Mouse (Mus musculus) intestine, embryonic 16.5 days (tissue): ENCODE measurements around the gene Csmd2. TPM values are rescaled to one million over a fixed set of nuclear protein-coding genes. Genes with fewer than 3 reads are reported as not detected.
A peak's percentile ranks its signal among the peaks of the same experiment; 100 is the strongest.

Experiments
- ATAC-seq: fragments of 200-750 bp; cut with Nextera tagmentation; 2 replicates; pipeline ENCODE4 v1.8.0; 2017; ENCODE audit warnings: moderate TSS enrichment, moderate library complexity
- H3K27ac ChIP-seq: fragments of 300-500 bp; sonication (generic); 2 replicates; pipeline ENCODE4 v1.5.1; 2014; ENCODE audit warnings: mild to moderate bottlenecking, low read length
- H3K27me3 ChIP-seq: fragments of 300-500 bp; sonication (generic); replicated peaks from 2 replicates; pipeline ENCODE4 v1.6.1; 2014; ENCODE audit warnings: low read length, control low read depth, mixed read lengths; ENCODE audit not compliant: control insufficient read depth, insufficient read depth
- H3K36me3 ChIP-seq: fragments of 300-500 bp; sonication (generic); 2 replicates; pipeline ENCODE4 v1.6.1; 2014; ENCODE audit warnings: low read length, control low read depth; ENCODE audit not compliant: control insufficient read depth, insufficient read depth
- H3K4me1 ChIP-seq: fragments of 300-500 bp; sonication (generic); 2 replicates; pipeline ENCODE4 v1.6.1; 2014; ENCODE audit warnings: low read length, control low read depth, mixed read lengths; ENCODE audit not compliant: control insufficient read depth, insufficient read depth
- H3K4me2 ChIP-seq: fragments of 300-500 bp; sonication (generic); 2 replicates; pipeline ENCODE4 v1.6.1; 2014; ENCODE audit warnings: low read depth, low read length, control low read depth
- H3K4me3 ChIP-seq: fragments of 300-500 bp; sonication (generic); 2 replicates; pipeline ENCODE4 v1.5.1; 2014; ENCODE audit warnings: mild to moderate bottlenecking, low read length
- H3K9ac ChIP-seq: fragments of 300-500 bp; sonication (generic); 2 replicates; pipeline ENCODE4 v1.6.1; 2014; ENCODE audit warnings: low read depth, low read length
- H3K9me3 ChIP-seq: fragments of 300-500 bp; sonication (generic); 2 replicates; pipeline ENCODE4 v1.6.1; 2016; ENCODE audit warnings: low read length, control low read depth; ENCODE audit not compliant: control insufficient read depth
- WGBS: fragments of 180-500 bp; shearing (Covaris S2); extraction: QIAGEN DNeasy Blood & Tissue Kit; methylation state at CpG from one replicate; pipeline ENCODE4 v1.1.7; 2014; 5-methylcytosine and 5-hydroxymethylcytosine counted together
- polyA plus RNA-seq: library from polyadenylated mRNA; unstranded; fragments of >200 nt; fragmentation: Nextera tagmentation; extraction: Ambion mirVana; gene quantifications from 2 replicates; pipeline ENCODE4 v1.2.1, GENCODE M21; 2015

Gene Csmd2
- polyA plus RNA-seq, 1 experiment from 2014 or later = 0.09 TPM

DNA sequence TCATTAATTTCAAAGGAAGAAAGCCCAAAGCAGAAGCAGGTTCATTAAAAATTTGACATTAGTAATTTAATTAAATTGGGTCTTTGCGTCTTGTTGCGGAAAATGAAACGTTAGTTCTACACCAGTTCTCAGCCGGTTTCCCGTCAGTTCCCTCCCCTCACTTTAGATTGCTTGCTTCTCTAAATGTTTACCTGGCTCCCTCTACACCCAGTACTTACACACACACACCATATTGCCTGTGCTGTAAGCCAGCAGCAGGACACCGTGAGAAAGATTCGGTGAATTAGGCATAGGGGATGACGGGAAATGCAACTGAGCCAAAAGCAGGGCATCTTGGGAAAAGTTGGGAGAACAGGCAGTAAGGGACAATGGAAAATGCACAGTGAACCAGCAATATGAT is 206.8 kb downstream of the Csmd2 start:
- H3K27me3 ChIP-seq = no peaks in the 10 kb centered on the region
- no peak overlapping the region for H3K4me2 ChIP-seq
- no peak overlapping the region for H3K9ac ChIP-seq
- no peak for ATAC-seq
- no peaks in the 10 kb centered on the region for H3K36me3 ChIP-seq
- WGBS = 90% methylated on average over 8 of the region's 8 CpGs
- no peaks in the 10 kb centered on the region; the same call in 1 of the 2 replicates for H3K9me3 ChIP-seq
- no peaks in the 10 kb centered on the region for H3K4me1 ChIP-seq
- no peak overlapping the region for H3K27ac ChIP-seq
- no peak overlapping the region for H3K4me3 ChIP-seq

DNA sequence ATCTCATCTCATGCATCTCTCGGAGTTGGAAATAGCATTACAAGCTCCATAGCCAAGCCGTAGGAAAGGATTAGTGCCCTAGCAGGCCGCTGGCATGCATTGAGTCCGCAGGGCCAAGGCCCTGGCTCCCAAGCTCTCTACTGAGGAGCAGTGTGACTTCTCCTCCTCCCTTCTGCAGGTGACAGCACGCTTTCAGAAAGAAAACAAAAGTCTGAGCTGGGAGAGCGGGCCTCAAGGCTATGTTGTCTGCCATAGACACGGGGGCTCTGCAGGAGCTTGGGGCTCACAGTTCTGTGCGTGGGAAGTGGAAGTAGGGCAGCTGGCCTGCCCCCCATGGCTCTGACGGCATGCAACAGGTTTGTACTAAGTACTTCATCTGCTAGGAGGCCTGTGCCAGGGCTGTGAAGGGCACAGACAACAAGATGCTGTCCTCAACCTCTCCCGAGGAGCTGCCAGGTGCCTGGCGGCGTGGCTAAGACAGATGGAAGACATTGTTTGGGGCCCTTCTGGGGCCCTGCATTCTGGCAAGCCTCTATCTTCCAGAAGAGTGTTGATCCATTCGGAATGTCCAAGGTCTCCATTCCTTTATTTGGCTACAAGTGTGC is 230.4 kb downstream of the Csmd2 start:
- Histone ChIP-seq H3K4me3 (no peak overlapping the region), H3K27me3 (no peaks in the 10 kb centered on the region), H3K9me3 (no peaks in the 10 kb centered on the region), H3K4me1 (no peaks in the 10 kb centered on the region), H3K9ac (no peak overlapping the region), H3K36me3 (no peaks in the 10 kb centered on the region), H3K27ac (no peak overlapping the region), H3K4me2 (no peak overlapping the region)
- no peak for ATAC-seq
- 65% methylated on average over 13 of the region's 13 CpGs for WGBS

DNA sequence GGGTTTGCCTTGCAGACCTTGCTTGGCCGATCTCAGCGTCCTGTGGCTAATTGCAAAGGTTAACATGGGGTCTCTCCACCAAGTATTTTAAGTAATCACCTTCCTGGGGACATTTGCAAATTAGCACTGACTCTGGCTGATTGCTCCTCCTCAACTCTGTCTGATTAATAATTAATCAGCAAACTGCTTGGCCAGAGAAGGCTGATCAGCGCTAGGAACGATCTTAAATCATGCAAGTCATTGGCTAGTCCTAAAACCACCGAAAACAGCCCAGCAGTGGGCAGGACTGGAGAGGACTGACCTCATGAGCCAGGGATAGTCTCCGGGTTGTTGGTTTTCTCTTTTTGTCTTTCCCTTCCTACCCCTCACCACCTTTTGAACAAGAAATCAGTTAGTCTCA is 236.8 kb downstream of the Csmd2 start:
- Histone ChIP-seq H3K27ac (no peak overlapping the region), H3K4me2 (no peak overlapping the region)
- WGBS = 55% methylated on average over 6 of the region's 6 CpGs

DNA sequence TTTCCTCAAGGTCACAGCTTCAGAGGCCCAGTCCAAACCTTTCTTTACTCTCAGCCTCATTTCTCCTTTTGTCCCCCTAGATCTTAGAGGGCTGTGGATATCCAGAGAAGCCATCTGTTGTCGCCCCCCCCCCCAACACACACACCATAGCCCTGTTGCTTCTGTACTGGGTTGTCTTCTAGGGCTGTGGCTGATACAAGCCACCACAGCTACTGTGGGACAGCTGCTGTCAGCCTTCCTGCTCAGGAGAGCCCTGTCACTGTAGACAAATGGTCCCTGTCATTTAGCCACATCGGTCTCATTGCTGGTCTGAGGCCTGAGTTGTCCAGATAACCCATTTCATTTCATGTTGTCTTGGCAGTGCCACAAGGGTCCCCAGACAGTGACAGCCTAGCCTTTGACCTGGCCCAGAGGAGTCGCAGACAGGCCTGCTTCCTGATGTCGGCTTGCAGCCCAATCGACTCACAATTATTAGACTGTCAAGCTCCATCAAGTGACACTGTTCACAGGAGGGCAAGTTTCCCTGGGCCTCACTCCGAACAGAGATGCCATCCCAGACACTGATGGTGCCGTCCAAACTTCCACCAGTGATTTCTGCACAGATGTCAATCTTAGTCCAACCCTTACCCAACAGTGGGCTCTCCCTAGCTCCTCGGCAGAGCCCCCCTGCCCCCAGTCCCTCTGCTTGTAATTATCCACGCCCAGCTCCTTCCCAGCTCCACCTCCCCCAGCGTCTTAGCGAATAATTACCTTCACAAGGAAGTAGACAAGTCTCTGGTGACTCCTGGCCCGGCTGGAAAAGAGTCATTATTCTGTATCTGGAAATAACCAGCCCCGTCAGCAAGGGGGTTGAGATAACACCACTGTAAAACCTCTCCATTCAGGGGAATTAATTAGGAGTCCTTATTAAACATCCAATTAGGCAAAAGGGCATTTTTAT is 240.0 kb downstream of the Csmd2 start:
- Histone ChIP-seq H3K36me3 (no peaks in the 10 kb centered on the region), H3K4me1 (no peaks in the 10 kb centered on the region), H3K9ac (no peak overlapping the region), H3K9me3 (no peaks in the 10 kb centered on the region), H3K27ac (no peak overlapping the region), H3K4me3 (no peak overlapping the region), H3K27me3 (no peaks in the 10 kb centered on the region), H3K4me2 (no peak overlapping the region)
- WGBS = 43% methylated on average over 13 of the region's 13 CpGs
- peak; percentile 38; the same call in 1 of the 2 replicates for ATAC-seq

More for the DNA sequence above, 236.8 kb downstream of the Csmd2 start:
- ATAC-seq = no peak
- Histone ChIP-seq H3K36me3 (no peaks in the 10 kb centered on the region), H3K4me1 (no peaks in the 10 kb centered on the region), H3K9ac (no peak overlapping the region), H3K27me3 (no peaks in the 10 kb centered on the region), H3K9me3 (no peaks in the 10 kb centered on the region), H3K4me3 (no peak overlapping the region)

DNA sequence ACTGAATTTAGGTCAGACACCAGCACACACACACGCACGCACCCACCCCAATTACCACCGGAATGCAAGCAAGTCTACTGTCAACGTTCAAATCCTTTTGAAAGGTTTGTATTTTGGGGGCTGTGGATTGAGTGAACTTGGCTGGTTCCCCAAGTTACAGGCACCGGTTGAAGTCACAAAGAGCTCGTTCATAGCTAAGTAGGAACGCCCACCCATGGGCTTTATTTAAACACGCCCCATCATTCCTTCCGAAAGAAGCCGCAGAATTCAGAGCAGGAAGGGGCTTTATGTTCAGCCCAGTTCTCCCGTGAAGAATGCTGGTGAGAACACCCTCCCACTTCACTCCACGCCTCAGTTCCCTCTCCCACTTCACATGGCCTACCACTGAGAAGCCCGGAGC is 245.8 kb downstream of the Csmd2 start:
- no peak overlapping the region for H3K4me3 ChIP-seq
- H3K27me3 ChIP-seq = no peaks in the 10 kb centered on the region
- no peaks in the 10 kb centered on the region for H3K36me3 ChIP-seq
- 81% methylated on average over 13 of the region's 13 CpGs for WGBS
- no peak for ATAC-seq
- H3K9me3 ChIP-seq = no peaks in the 10 kb centered on the region
- no peak overlapping the region for H3K9ac ChIP-seq
- no peak overlapping the region for H3K4me2 ChIP-seq
- H3K4me1 ChIP-seq = no peaks in the 10 kb centered on the region
- no peak overlapping the region for H3K27ac ChIP-seq

DNA sequence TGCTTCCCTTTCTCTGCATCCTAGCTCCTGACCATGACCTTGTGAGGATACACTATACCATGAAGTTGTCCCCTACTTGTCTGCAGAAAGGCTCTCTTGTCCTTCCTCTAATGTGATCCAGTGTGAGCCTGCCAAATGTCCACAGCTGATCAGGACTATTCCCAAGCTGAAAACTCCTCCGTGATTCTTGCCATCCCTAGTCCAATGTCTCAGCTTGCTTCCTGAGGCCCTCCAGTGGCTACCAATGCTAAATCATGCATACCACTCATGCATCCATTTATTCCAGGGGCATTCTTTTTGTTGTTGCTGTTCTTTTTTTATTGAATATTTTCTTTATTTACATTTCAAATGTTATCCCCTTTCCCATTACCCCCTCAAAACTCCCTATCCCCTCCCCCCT is 251.5 kb downstream of the Csmd2 start:
- H3K4me3 ChIP-seq = no peak overlapping the region
- no peak overlapping the region for H3K9ac ChIP-seq
- no peaks in the 10 kb centered on the region for H3K4me1 ChIP-seq
- no peaks in the 10 kb centered on the region for H3K27me3 ChIP-seq
- no peak overlapping the region for H3K27ac ChIP-seq
- no peak overlapping the region for H3K4me2 ChIP-seq
- H3K36me3 ChIP-seq = no peaks in the 10 kb centered on the region
- no peak for ATAC-seq
- WGBS = 35% methylated on average over 1 of the region's 1 CpGs
- no peaks in the 10 kb centered on the region for H3K9me3 ChIP-seq

DNA sequence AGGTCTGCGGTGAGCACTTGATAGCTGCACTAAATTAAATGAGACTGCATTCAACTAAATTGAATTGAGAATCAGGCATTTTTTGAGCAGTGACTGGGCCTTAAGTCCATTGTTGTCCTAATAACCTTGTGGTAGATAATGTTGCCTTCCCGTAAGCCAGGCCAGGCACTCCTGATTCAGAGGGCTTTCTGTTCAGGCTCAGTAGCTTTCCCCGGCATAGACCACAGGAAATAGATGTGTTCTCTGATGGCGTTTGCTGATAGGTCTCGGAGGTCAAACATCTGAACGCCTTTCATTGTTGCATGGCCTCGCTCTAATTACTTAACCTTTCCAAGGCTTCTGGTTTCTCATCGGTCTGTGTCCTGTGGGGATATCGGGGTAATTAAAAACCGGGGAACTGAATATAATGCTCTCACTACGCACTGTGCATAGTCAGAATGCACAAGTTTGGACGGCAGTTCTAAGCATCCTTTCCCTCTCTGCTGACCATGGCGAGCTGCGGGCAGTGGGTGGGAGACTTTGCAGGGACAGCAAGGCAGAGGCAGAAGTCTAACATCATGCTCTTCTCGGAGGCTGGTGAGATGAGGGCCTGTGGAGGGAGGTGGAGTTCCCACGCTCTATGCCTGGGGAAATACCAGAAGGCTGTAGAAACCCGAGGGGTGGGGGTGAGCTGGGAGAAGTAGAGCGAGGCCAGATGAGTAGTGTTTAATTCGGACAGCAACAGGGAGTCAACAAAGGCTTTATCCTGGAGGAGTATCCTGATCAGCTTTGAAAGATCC is 253.6 kb downstream of the Csmd2 start:
- H3K27me3 ChIP-seq = no peaks in the 10 kb centered on the region
- no peak for ATAC-seq
- no peak overlapping the region for H3K4me3 ChIP-seq
- no peak overlapping the region for H3K27ac ChIP-seq
- H3K4me1 ChIP-seq = no peaks in the 10 kb centered on the region
- no peaks in the 10 kb centered on the region for H3K9me3 ChIP-seq
- WGBS = 45% methylated on average over 19 of the region's 19 CpGs
- H3K36me3 ChIP-seq = no peaks in the 10 kb centered on the region
- H3K9ac ChIP-seq = no peak overlapping the region
- H3K4me2 ChIP-seq = no peak overlapping the region

DNA sequence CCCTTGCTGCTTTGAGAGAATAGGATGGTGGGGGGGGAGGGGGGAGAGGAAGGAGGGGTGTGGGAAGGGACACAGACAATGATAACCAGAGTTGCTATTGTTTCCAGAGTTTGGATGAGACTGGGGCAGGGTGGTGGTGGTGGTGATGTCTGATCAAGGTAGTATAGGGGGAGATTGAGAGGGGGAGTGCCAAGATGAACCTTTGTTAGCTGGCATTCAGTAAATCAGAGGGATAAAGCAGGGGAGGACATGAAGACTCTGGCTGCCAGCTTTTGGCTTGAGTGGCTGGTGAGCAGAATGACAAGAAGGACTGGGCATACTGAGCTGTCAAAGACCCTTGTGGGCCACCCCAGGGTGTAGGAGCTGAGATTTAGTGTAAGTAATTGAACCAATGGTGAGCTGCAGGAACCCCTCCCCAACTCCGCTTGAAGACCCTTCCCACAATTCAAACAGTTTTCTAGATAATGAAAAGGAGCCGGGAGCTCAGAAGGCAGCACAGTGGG is 254.2 kb downstream of the Csmd2 start:
- 59% methylated on average over 2 of the region's 2 CpGs for WGBS
- no peaks in the 10 kb centered on the region for H3K9me3 ChIP-seq
- H3K27me3 ChIP-seq = no peaks in the 10 kb centered on the region
- no peak overlapping the region for H3K9ac ChIP-seq
- no peaks in the 10 kb centered on the region for H3K4me1 ChIP-seq
- no peak overlapping the region for H3K4me3 ChIP-seq
- no peak overlapping the region for H3K27ac ChIP-seq
- no peaks in the 10 kb centered on the region for H3K36me3 ChIP-seq
- H3K4me2 ChIP-seq = no peak overlapping the region
- ATAC-seq = no peak

DNA sequence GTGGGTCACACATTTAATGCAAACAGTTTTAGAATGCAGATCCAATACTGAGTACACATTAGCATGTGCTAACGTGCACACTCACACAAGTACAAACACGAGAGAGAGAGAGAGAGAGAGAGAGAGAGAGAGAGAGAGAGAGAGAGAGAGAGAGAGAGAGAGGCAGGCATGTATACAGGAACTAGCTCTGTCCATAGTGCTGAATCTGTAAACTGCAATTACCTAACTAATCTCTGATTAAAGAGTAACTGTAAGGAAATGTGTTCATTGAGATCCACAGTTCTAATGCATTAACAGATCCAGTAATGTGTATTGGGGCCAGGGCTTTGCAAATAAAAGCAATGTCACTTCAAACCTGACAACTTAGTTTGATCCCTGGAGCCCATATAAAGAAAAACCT is 257.5 kb downstream of the Csmd2 start:
- no peak overlapping the region for H3K4me3 ChIP-seq
- no peak overlapping the region for H3K27ac ChIP-seq
- H3K4me1 ChIP-seq = no peaks in the 10 kb centered on the region
- no peaks in the 10 kb centered on the region for H3K9me3 ChIP-seq
- no peaks in the 10 kb centered on the region for H3K36me3 ChIP-seq
- WGBS = 16% methylated on average over 2 of the region's 2 CpGs
- H3K27me3 ChIP-seq = no peaks in the 10 kb centered on the region
- ATAC-seq = no peak
- no peak overlapping the region for H3K9ac ChIP-seq
- no peak overlapping the region for H3K4me2 ChIP-seq
